Mouse (Mus musculus): ENCODE results near the gene A030003K21Rik. TPM values are rescaled to one million over a fixed set of nuclear protein-coding genes. Genes with fewer than 3 reads are reported as not detected.
"Not testable (repeated sequence)": the region's sequence is repeated elsewhere in the genome, so short reads cannot be mapped to it uniquely, and the experiment has no call there.

A030003K21Rik gene
- polyA plus RNA-seq (2012; rRNA removed), result not detected in 2 replicates

GRCm38 (mm10) chr1:82943295-82943694 is at the start of gene A030003K21Rik:
TSS of gene A030003K21Rik (minus strand) at chr1:82943388.
- not testable (repeated sequence) for DNase-seq (ENCODE audit: extremely low spot score in 1 of 2, low spot score in 1 of 2)

GRCm38 (mm10) chr1:82992093-82992492 is 48.9 kb upstream of the A030003K21Rik start:
- DNase-seq (ENCODE audit: extremely low spot score in 1 of 2, low spot score in 1 of 2), result no peak

- DNase-seq (ENCODE audit: extremely low spot score in 1 of 2, low spot score in 1 of 2), result no peak
These were observed 48.4 kb upstream of the A030003K21Rik start for GRCm38 (mm10) chr1:82991596-82991995.

GRCm38 (mm10) chr1:82991062-82991461 is 47.9 kb upstream of the A030003K21Rik start:
- DNase-seq (ENCODE audit: extremely low spot score in 1 of 2, low spot score in 1 of 2), result no peak

GRCm38 (mm10) chr1:82987530-82988198 is 44.5 kb upstream of the A030003K21Rik start:
- peak; percentile 44 to 92 for DNase-seq (ENCODE audit: extremely low spot score in 1 of 2, low spot score in 1 of 2)

GRCm38 (mm10) chr1:82986738-82987137 is 43.5 kb upstream of the A030003K21Rik start:
- peak in 1 of 2 experiments; percentile 27 for DNase-seq (ENCODE audit: extremely low spot score in 1 of 2, low spot score in 1 of 2)

- no peak for DNase-seq (ENCODE audit: extremely low spot score in 1 of 2, low spot score in 1 of 2)
These were observed 34.7 kb upstream of the A030003K21Rik start for GRCm38 (mm10) chr1:82977840-82978239.

- DNase-seq (ENCODE audit: extremely low spot score in 1 of 2, low spot score in 1 of 2), result no peak
These were observed 32.6 kb upstream of the A030003K21Rik start for GRCm38 (mm10) chr1:82975750-82976149.

- DNase-seq (ENCODE audit: extremely low spot score in 1 of 2, low spot score in 1 of 2), result no peak
These were observed 31.2 kb upstream of the A030003K21Rik start for GRCm38 (mm10) chr1:82974342-82974741.

- no peak for DNase-seq (ENCODE audit: extremely low spot score in 1 of 2, low spot score in 1 of 2)
These were observed 30.7 kb upstream of the A030003K21Rik start for GRCm38 (mm10) chr1:82973901-82974300.

- peak in 1 of 2 experiments; percentile 4 for DNase-seq (ENCODE audit: extremely low spot score in 1 of 2, low spot score in 1 of 2)
These were observed 30.1 kb upstream of the A030003K21Rik start for GRCm38 (mm10) chr1:82973244-82973643.

GRCm38 (mm10) chr1:82972046-82972445 is 28.9 kb upstream of the A030003K21Rik start:
- no peak for DNase-seq (ENCODE audit: extremely low spot score in 1 of 2, low spot score in 1 of 2)

GRCm38 (mm10) chr1:82966413-82966812 is 23.2 kb upstream of the A030003K21Rik start:
- no peak for DNase-seq (ENCODE audit: extremely low spot score in 1 of 2, low spot score in 1 of 2)

GRCm38 (mm10) chr1:82959870-82960385 is 16.7 kb upstream of the A030003K21Rik start, which contains the start of gene Gm47955:
TSS of gene Gm47955 (plus strand) at chr1:82960286.
- no peak for DNase-seq (ENCODE audit: extremely low spot score in 1 of 2, low spot score in 1 of 2)

GRCm38 (mm10) chr1:82955913-82956312 is 12.7 kb upstream of the A030003K21Rik start, which contains the start of gene Gm7544:
TSS of gene Gm7544 (minus strand) at chr1:82956013.
- not testable (repeated sequence) for DNase-seq (ENCODE audit: extremely low spot score in 1 of 2, low spot score in 1 of 2)

GRCm38 (mm10) chr1:82948601-82949000 is 5.4 kb upstream of the A030003K21Rik start:
- DNase-seq (ENCODE audit: extremely low spot score in 1 of 2, low spot score in 1 of 2), result no peak

GRCm38 (mm10) chr1:82946029-82946428 is 2.8 kb upstream of the A030003K21Rik start:
- DNase-seq (ENCODE audit: extremely low spot score in 1 of 2, low spot score in 1 of 2), result not testable (repeated sequence)

- not testable (repeated sequence) for DNase-seq (ENCODE audit: extremely low spot score in 1 of 2, low spot score in 1 of 2)
These were observed 683 bp downstream of the A030003K21Rik start for GRCm38 (mm10) chr1:82942505-82942904.

- DNase-seq (ENCODE audit: extremely low spot score in 1 of 2, low spot score in 1 of 2), result no peak
These were observed 4.5 kb downstream of the A030003K21Rik start for GRCm38 (mm10) chr1:82938666-82939065.

GRCm38 (mm10) chr1:82931326-82931725 is 11.9 kb downstream of the A030003K21Rik start, which contains the start of gene Gm6217:
TSS of gene Gm6217 (minus strand) at chr1:82931399.
- not testable (repeated sequence) for DNase-seq (ENCODE audit: extremely low spot score in 1 of 2, low spot score in 1 of 2)

GRCm38 (mm10) chr1:82930558-82930957 is 12.6 kb downstream of the A030003K21Rik start:
- not testable (repeated sequence) for DNase-seq (ENCODE audit: extremely low spot score in 1 of 2, low spot score in 1 of 2)

GRCm38 (mm10) chr1:82924650-82925049 is 18.5 kb downstream of the A030003K21Rik start, which contains the start of gene A030014E15Rik:
TSS of gene A030014E15Rik (plus strand) at chr1:82924917.
- no peak for DNase-seq (ENCODE audit: extremely low spot score in 1 of 2, low spot score in 1 of 2)

All from frontal cortex, adult 2 months (tissue).